Mouse (Mus musculus) stomach, postnatal 0 days (tissue): Measurements from ENCODE around the gene Thap2.

Experiments
- CTCF ChIP-seq: IDR thresholded peaks from 2 replicates; pipeline ENCODE4 v1.5.1; 2016; ENCODE audit warnings: antibody characterized with exemption, low read depth, mild to moderate bottlenecking, moderate library complexity
- EP300 ChIP-seq: optimal IDR thresholded peaks from 2 replicates; pipeline ENCODE3; 2016; ENCODE audit warnings: antibody characterized with exemption

DNA sequence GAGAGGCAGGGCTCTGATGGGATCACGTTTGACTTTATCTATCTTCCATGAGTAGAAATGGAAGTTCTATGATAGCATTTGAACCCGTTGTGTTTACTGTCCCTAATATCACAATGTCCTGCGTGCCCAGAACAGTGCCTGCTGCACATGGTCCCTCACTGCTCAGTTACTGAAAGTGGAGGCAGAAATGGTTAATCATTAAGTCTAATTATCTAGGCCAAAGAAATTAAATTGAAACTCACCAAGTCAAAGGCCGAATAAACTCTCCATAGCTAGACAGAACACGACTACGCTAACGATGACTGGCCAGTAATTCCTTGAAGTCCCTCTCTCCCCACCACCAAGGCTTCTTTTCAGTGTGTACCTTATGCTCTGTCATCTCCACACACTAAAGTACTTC, 34.7 kb downstream of the Thap2 start:
- no peak for TF ChIP-seq CTCF
- TF ChIP-seq EP300 = no peak
